Mouse (Mus musculus) R1 (cell line): ENCODE measurements at regions not wholly inside any gene's neighbourhood (a gene's known extent, or its start where the extent isn't known, plus 50 kb on each side); places are given as distances from the start of the nearest gene placed in this dataset.

Source experiments
- DNase-seq: peaks from one replicate; pipeline ENCODE4 v3.0.0-alpha.2; 2018; ENCODE audit warnings: low read depth, low spot score

DNA sequence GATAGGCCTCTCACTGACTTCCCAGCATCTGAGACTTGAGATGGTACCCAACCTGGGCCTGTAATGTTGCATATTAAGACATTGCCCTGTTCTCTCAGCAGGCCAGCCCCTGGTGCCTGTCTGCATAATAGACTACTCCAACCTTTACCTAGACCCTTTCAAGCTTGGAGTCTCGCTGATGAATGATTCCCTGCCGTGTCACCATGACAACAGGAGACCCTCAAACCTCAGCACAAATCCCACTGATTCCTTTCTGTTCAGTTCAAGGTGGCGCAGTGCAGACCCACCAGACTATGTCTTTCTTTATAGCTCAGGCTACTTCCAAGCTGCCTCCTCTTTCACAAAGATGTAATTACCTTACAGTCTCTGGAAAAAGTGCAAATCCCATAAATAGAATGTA is 172.0 kb downstream of the Dcdc2c start:
- no peak for DNase-seq

DNA sequence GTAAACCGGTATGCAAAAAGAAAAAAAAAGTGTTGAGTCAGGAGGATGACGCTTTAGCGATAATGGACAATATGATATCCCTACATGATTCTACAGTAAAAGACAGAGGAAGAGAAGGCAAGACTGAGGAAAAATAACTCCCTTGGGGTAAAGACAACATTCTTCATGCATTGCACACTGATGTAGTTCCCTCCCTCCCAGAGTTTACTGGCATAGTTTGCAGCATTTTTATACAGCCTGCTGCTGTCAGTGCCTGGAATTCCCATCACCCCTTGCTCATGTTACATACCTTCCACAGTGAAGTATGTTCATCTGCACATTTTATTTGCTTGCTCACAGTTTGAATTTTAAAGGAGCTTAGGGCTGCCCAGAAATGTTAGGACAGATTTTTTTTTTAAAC is 174.2 kb downstream of the Dcdc2c start:
- no peak for DNase-seq

DNA sequence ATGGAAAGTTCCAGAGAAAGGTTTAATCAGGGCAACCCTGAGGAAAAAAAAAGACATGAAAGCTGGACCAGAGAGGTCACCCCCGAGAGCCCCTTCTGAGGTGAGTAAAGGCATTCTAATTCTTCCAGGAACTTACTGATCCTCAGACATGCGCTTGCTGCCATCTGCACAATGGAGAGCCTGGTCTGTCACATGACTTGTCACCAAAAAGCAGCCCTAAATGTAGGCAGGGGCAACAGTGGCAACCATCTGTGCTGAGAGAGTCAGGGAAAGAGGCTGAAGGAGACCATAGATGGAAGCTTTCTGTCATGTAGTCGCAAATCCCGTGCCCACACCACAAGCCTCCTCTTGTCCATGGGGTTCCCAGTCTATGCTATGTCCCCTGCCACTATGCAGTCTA is 174.8 kb downstream of the Dcdc2c start:
- no peak for DNase-seq

DNA sequence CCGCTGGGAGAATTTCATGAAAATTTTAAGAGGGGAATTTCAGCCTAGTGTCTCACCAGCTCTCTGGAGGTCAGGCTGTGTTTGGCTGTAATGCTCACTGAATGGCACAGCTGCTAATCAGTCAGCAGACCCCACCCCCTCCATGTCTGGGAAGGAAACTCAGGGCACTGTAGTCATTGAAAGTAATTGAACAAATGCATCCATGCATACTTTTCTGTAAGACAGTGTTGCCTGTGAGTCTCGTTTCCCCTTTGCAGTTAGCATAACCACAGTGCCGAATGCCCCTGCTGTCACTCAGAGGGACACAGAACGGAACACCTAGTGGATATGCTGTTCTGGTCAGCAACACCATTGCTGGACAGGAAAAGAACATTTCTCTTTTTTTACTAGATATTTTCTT is 175.4 kb downstream of the Dcdc2c start:
- no peak for DNase-seq

DNA sequence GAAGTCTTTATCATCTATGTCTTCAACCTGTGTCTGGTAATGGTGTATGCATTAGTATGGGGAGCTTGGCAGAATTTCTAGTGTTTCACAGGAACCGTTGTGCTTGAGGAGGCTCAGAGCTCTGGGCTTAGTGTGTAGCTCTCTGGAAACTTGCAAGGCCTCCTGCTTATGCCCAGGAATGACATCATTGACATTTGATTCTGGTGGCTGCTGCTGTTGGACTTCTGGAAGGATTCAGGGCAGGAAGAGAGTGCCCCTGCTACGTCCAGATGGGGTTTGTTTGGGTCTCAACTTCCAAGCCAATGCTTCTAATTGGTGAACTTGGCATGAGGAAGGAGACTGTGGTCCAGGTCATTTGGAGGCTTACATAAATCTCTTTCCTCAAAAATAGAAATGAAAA is 186.9 kb downstream of the Dcdc2c start:
- no peak for DNase-seq

DNA sequence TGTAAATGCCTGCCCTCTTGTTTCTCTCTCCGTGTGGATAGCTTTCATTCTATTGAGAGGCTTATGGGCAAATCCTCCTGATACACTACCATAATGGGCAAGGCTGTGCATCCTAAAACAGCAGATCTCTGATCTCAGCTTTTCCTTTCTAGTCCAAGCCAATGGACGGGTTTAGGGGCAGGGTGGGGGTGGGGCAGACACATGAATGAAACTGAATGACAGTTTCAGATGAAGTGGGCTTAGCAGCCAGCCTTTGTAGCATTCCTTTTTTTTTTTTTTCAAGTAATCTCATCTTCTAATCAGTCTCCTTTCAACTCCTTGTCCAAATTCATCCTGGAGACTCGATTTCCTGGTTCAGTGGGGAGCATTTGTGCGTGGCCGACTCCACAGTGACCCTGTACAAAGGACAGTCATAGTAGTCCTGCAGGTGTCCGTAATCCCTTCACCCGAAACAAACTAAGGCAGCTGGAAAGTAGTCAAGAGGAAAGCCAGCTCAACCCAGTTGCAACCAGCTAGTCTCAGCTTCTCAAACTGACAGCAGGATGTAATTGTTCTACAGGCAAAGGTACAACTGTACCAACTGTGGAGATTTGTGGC is 193.4 kb downstream of the Dcdc2c start:
- no peak for DNase-seq

DNA sequence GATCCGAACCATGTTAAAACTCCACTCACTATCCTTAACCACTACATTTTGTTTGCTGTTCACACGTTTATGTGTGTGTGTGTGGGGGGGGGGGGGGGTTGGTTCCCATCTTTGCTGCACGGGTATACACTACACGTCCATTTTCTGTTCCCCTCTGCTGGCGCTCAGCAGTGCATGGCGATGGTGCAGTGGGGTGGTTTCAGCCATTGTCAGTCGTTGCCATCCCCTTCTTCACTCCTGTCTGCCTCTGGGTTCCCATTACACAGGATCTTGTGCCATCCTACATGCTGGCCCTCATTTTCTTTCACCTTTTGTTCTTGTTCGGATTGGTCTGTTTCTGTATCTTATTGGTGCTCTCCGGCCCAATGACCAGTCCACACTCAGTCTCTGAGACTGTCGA is 194.4 kb downstream of the Dcdc2c start:
- DNase-seq: no peak

DNA sequence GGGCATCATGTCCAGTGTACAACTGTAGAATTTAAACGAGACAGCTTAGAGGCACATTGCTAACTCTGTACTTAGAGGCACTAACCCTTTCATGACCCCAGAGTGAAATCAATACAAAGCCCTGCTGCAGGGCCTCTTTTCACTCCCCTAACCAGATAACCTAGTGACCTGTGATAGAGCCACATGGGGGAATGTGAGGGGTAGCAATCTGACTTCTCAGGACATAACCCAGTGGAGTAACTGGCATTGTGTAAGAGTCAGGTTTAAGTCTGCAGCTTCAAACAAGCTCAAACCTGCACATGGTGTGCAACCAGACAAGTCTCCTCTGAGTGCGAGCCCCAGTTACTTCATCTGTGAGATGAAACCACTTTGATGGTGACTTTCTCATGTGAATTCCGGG is 199.1 kb downstream of the Dcdc2c start:
- no peak for DNase-seq

DNA sequence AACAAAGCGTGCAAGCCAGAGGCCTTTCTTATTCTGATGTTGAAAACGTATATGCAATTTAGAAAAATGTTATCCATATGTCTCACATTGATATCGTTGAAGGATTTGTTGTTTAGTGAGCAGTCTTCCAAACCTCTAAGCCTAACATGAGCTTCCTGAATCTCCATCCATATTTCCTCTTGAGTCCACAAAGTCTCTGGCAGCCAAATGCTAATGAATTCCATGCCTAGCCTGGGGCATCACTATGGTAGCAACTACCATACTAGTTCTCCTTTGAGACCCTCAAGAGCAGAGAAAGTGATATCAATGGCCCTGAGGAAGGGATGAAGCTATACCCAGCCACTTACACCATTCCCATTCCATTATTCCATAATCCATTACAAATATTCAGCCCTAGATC is 199.6 kb downstream of the Dcdc2c start:
- DNase-seq: no peak

DNA sequence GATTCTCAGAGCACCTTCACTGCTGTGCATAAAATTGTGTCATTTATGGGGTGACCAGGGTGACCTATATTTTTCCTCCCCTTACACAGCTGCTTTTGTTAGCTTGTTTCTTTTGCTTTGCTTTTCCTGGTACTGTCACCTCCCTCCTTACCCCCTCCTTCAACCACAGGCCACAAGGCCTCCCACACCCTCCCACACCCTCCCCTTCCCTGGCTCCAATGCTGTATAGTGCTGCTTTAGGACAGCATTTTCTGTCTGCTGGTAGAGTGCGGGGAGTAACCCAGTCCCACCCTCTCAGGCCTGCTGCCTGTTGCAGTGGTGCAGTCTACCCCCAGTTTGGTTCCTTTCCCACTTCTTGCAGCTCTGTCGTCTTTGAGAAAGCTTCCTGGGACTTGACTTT is 209.5 kb downstream of the Dcdc2c start:
- no peak for DNase-seq

DNA sequence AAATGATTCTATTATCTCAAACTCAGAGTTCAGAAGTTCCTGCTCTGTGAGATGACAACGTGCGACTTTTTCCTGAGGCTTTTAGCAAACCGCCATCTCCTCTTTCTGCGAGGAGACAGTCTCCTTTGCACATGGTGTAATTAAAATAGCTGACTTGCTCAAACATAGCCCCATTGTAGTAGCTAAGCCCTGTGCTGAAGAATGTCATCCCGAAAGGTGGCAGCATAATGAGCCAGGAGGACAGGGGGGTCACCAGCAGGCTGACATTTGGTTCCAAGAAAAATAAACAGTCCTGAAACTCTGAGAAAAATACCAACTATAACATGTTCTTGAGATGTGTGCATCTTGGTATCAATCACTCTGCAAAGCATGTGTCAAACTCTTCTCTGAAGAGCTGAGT is 219.6 kb downstream of the Dcdc2c start:
- DNase-seq: no peak

DNA sequence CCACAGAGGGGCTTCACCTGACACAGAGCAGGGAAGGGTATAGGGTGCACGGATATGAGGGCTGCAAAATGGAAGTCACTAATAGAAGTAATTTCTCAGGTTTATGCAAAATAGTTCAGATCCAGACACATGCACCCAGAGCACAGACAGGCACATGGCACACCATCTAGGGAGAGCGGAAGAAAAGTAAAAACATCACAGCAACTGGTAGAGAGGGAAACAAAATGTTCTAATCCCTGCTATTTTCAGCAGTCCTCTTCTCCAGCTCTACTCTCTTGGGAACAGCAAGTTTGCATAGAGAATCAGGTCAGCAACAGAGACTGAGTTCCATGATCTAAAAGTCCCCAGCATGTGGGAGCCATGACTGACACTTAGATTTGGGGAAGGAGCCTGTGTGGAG is 220.4 kb downstream of the Dcdc2c start:
- no peak for DNase-seq

DNA sequence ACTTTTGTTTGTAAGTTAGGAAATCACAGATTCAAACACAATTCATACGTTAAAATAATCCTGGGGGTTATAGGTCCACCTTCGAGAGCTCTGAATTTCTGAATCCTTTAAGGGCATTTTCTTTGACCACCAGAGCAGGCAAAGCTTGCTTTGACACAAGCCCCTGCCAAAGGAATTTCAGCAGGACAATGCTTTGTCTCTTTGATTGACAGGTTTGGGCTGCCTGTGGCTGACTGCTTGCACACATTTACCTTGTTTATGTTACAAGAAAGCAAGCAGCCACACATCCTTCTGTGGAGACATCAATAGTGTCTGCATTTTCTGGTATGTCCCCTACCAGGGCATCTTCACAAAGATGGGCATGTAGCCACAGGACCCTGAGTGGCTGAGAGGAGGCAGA is 228.5 kb downstream of the Dcdc2c start:
- DNase-seq: no peak

DNA sequence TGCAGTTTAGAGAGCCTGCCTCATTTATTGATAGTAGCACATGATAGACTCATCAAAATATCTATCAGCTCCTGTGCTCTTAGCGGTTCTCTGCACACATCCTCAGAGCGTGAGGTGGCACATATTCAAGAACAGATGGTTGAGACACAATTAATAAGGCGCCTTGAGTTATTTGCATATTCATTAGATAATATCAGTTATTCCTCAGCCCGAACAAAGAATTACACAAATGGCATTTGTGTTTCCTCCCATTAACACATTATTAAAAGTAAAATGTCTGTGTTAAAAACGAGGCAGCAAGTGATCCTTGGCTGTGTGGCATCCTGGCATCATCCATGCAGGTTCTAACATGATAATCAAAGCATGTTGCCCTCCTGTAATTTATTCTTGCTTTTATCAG is 243.0 kb downstream of the Dcdc2c start:
- no peak for DNase-seq

DNA sequence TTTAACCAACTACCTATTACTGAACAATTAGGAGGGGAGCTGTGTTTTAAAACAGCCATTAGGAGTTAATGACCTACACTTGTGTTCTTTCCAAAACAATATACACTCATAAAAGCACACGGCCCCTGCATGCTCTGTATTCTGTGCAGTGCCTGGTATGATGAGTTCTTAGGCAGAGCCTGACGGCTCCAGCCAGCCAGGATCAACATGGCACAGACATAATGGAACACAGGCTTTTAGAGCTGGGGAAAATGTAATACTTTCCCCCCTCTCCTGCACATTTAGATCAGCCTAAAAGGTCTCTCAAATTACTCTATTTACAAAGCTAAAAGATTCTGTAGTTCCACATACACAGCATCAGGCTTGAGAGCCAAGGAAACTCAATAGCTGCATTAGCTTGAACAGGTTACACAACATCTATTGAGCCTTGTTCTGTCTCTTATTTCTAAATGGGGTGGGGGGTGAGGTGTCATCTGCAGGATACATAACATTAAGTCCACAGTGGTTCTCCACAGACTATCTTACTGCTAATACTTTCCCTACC is 250.1 kb downstream of the Dcdc2c start:
- no peak for DNase-seq

DNA sequence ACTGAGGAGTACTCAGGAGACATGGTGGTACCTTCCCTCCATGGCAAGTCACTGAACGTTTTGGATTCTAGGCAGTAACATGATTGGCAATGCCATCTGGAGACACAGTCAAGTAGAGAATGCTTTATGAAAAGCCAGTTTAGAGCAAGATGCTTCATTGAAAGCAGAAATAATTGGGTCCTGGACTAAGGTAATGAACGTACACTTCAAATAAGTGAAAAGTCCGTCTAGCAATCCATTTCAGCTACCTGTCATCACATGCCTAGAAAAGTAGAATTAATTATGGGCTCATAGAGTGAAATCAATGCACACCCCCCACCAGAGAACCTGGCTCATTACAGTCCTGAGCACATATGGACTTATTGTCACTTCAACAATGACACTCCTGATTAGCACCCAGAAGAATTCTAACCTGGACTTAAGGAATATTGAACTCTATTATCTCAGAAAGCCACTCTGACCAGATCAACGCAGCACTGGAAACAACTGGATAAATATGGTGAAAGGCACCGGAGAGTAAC is 263.8 kb downstream of the Dcdc2c start:
- DNase-seq: no peak

DNA sequence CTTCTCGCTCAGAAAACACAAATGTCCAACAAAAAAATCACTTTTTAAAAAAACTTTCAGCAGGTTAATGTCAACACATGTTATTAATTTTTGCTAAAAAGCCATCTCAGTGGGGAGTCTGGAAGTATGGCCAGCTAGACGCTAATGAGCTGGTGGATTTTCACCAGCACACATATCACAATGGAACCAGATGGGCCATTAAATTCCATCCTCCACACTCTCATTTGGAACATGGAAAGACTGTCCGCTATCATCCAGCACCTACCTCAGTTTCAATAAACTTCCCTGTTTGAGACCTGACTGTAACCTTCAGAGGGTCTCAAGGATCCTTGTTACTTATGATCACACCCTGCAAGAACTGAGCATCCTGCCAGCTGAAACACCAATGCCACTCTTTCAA is 296.7 kb downstream of the Dcdc2c start:
- DNase-seq: no peak

DNA sequence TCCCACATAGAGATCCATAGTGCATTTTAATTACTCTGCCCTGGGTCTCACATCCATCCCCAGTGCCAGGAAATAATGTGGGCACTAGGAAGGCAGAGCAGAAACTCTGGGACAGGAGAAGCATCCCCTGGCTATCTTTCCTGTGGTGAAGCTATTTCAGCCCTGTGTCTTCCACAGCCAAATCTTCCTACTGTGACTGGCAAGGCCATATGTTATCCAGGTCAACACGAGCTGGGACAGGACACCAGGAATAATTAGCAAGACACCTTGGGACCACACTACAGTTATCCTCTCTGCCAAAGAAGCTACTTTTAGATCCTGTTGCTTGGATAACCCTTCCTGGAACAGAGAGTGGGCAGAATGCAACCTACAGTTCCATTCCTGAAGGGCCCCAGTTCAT is 301.7 kb downstream of the Dcdc2c start:
- no peak for DNase-seq

DNA sequence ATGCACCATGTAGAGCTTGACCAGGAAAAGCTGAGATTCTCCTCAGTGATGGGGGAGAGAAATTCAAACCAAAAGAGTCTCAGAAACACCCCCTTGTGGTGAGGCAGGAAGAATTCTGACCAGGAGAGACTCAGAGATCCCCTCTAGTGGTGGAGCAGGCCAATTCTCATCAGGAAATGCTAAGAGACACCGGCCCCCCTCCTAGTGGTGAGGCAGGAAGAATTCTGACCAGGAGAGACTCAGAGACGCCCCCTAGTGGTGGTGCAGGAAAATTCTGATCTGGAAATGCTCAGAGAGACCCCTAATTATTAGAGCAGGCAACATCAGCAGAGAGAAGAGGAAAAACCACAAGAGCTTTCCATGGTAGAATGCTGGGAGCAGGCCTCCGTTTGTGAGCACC is 303.4 kb downstream of the Dcdc2c start:
- DNase-seq: peak; percentile 72

DNA sequence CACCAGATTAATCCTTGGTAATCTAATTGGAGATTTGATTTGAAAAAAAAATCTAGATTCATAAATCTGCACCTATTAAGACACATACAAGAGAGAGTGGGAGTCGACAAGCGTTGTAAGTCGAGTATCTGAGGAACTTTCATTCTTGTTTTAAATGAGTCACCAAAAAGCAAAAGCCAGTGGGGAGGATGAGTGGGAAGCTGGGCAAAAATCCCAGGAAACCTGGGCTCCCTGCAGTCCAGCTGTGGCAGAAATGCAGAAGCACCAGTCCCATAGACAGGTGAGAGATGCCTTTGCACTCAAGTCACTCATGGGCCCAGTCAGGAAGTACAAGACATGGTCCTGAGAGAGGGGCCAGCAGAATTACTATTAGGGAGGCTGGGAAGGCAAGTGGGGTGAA is 303.9 kb downstream of the Dcdc2c start:
- DNase-seq: no peak

DNA sequence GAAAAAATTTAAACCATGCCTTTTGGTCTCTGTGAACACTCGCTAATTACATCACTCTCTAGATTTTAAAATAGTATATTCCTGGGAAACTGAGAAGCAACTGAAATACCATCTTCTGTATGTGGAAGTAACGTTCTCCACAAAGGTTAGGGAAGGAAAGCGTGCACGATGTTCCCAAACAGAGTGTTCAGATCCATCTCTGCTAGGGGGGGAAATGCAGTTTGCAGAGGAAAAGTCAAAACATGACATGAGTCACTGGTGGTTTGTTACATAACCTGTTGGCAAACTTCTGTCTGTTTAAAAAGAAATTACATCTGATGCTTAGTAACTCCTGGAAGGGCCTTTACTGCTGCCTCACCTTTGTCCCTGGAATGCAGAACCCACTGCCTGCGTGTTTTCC is 314.2 kb downstream of the Dcdc2c start:
- no peak for DNase-seq

DNA sequence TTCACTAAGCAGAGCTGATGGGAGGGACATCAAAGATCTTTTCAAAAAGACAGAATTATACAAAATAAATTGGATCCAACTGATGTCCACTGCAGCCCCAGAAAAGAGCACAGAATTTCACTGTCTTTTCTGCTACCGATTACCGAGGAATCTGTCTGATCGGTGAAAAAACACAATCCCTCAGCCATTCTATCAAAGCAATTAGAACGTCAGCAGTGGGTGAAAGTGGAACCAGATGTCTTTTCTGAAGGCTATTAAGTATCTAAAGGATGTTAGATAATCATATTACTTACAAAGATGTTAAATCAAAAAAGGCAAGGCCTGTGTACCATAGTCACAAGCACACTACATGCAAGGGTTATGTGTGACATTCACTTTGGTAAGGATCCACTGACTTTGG is 315.2 kb downstream of the Dcdc2c start:
- no peak for DNase-seq

DNA sequence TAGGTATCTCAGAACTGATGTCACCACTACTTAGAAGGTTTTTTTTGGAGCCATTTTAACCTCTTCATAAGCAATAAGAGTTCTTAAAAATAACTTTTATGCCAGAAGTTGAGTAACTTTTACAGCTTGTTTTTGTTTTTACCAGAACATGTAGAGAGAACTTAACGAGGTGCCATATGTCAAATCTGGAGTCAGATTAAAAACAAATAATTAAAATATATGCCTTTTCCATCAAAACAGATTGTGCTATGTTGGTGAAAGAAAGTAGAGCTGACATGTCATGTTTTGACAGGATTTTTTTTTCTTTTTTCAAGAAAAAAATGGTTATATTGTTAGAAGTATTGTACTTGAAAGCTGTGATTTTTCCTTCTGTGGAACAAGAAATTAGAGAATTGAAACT is 349.4 kb downstream of the Dcdc2c start:
- no peak for DNase-seq

DNA sequence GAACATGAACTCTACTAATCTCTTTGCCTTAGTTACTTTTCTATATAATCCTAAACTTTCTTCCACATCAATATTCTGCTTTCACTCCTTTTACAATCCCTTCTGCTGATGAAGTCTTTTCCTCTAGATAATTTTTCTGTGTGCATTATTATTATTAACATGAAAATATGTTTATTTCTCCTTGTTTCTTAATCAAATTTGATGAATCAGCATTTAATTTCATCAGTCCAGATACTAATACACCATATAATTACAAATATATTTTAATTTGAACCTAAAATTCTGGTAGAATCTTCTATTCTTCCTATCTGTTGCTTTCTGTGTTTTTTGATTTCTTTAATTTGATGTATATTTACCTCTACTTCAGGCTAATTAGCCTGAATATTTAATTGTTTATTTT is 365.5 kb downstream of the Dcdc2c start:
- no peak for DNase-seq
